Mouse (Mus musculus): ENCODE results near the gene Ddrgk1.
"Not testable (repeated sequence)": the region's sequence is repeated elsewhere in the genome, so short reads cannot be mapped to it uniquely, and the experiment has no call there.

The Ddrgk1 gene

GRCm38 (mm10) chr2:130649028-130649427, 15.4 kb downstream of the Ddrgk1 start:
- DNase-seq, result not testable (repeated sequence)

DNA sequence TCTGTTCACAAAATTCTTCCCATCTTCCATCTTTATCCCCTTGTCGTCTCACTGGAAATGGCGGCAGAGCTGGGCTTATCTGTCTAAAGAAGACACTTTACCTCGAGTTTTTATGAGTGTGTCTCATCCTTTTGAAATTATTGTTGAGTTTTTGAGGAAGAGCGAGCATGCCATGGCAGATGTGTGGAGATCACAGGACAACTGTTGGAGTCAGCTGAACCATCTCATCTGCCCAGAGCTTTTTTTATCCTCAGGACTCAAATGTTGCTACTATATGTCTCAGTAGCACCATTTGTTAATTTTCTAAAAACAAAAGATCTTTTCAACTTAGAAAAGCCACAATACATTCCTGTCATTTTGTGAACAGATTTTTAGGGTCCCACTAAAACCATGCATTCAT, 19.3 kb downstream of the Ddrgk1 start:
- DNase-seq, result no peak

- peak; percentile 94 for DNase-seq
These were observed 21.6 kb downstream of the Ddrgk1 start, which contains the start of gene Lzts3 for GRCm38 (mm10) chr2:130642684-130643369. Gene Lzts3, minus strand, starts transcription at chr2:130642803.

DNA sequence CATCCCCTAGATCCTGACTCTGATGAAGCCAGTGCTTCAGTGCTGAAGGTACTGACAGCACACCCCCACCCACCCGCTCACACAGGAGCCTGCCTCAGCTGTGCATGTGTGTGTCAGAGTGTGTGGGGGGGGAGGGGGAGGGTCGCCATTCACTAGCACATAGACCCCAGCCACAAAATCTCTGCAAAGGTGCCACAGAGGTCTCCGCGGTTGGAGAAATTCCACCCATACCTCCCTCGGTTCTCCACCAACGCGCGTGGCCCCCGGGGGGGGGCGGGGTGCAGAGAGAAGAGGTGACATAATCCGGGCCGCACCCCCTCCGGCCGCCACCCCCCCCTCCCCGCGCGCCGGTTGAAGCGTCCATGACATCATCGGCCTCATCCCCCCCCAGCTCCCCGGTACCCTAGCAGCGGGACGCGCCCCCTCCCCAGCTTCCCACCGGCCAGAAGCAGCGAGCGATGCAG, 22.2 kb downstream of the Ddrgk1 start:
- peak; percentile 56 for DNase-seq

- DNase-seq, result no peak
These were observed 23.0 kb downstream of the Ddrgk1 start for GRCm38 (mm10) chr2:130641351-130642025.

DNA sequence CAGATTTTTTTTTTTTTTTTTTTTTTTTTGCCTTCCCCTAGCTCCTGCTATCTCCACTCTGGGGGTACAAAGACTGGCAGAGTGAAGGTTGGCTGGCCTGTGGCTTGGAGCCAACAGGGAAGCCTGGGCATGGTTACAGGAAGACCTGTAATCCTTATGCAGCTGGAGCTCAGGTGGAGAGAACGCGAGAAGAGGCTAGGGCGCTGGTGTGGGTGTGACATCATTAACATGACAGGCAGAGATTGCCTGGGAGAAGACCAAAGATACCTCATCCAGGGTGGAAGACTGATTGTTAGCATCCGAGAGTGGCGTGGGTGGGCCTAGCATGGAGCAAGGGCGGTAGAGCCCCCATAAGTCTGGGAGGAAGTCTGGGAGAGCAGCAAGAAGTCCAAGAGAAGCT, 25.2 kb downstream of the Ddrgk1 start:
- peak; percentile 59 for DNase-seq

DNA sequence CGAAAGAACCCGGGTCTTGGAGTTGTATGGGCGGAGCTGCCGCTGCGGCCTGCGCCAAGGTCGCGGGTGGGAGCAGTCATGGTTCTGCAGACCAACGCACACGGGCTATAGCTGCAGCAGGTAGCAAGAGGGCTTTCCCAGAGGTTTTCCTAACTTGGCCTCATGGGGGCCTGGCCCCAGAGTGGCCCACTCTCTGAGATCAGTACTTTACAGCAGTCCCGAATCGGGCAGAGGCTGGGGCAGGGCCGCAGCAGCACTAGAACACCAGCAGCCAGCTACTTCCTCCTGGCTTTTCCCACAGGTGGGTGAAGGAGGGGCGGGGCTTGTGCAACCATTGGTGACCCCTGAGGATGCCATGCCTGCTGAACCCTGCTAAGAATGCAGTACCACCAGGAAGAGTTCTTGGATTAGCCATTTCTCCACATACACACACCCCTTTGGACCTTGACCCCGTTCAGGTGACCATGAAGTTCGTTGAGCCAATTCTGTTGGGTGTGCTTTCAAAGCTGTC, 26.3 kb downstream of the Ddrgk1 start:
- no peak for DNase-seq

- peak; percentile 63 for DNase-seq
These were observed 28.6 kb downstream of the Ddrgk1 start for GRCm38 (mm10) chr2:130635847-130636246.

DNA sequence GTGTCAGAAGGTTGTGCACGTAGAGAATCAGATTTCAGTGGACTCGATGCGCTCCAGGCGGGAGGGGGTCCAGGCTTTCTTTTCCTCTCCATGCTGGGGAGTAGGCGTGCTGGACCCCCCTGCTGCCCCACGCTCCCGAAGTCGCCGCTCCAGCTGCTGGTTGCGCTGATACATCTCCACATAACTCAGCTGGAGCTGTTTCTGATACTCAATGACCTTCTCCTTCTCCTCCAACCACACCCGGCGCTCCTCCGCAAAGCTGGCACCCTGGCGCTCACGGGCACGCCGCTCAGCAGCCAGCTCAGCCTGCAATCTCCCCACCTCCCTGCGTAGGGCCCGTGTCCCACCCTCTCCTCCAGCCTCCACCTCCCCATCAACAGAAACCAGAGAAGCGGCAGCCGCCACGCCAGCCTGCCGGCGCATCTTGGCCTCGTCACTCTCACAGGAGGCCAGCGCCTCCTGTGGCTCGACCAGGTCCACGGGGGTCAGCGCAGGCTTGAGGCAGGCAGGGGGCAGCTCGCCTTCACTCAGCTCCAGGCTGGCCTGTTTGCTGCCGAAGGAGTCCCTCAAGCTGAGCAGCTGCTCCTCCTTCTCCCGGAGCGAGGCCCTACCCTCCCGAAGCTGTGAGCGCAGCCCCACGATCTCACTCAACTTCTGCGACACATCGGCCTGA, 29.6 kb downstream of the Ddrgk1 start:
- peak; percentile 65 for DNase-seq

DNA sequence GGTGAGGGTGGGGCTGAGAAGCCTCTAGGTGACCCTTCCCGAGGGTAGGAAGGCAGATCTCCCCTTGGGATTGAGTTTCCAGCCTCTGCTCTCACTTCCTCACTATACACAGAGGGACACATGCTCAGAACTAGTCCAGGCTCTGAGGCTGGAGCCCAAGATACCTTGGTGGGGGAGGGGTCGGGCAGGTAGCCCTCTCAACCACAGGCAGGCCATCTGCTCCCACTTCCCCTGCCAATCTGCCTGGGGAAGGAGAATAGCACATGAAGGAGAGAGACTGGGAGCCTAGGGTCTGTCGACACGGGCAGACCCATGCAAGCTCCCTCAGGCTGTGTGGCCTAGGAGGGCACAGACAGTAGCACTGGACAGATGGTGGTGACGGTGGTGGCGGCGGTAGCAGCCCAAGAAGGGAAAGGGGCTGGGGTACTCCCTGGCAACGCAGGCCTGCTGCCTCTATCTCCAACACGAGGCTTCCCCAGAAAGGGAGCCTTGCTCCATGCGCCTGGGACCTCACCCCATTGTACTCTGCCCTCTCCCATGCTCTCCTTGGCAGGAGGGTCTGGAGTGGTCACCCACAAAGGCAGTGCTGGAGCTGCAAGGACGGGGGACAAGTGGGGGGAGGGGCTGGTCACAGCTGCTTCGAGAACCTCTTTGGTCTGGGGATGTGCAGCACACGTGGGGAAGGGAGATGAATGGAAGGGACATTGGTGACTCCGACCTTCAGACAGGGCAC, 30.3 kb downstream of the Ddrgk1 start:
- no peak for DNase-seq

DNA sequence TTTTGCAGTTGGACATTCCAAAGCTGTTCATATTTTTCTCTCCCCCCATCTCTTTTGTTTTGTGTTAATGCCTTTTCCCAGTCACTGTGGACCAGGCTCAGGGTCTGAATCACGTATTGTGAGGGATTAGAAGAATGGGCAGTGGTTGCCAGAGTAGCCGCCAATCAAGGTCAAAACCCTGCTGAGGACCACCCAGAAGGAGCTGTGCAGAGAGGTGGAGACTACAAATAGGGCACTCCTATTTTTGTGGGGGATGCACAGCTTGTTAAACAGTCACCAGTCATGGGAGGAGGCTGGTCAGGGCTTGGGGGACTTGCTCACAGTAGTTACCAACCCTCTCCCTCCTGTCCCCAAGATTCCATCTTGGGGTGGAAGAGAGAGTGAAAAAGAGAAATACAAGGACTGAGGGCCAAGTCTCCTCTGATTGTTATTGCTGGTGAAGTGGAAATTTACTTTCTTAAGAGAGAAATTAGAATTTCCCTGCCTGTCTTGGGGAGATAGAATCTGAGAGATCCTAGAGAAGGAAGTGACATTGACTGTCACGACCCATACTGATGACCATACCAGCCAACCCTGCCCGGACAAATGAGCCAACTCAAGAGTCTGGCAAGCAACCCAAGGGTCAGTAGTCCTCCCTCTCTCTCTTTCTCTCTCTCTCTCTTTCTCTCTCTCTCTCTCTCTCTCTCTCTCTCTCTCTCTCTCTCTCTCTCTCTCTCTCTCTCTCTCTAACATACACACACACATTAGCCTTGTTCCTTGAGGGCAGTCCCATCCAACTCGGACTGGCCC, 31.4 kb downstream of the Ddrgk1 start:
- no peak for DNase-seq

- peak; percentile 52 for DNase-seq
These were observed 32.0 kb downstream of the Ddrgk1 start for GRCm38 (mm10) chr2:130632416-130632815.

GRCm38 (mm10) chr2:130629839-130630203, 34.6 kb downstream of the Ddrgk1 start, which contains the start of the genes Fastkd5 and Ubox5:
Gene Fastkd5, minus strand, starts transcription at chr2:130630027.
Gene Ubox5, minus strand, starts transcription at chr2:130630038.
- peak; percentile 91 for DNase-seq

- no peak for DNase-seq
These were observed 35.2 kb downstream of the Ddrgk1 start for GRCm38 (mm10) chr2:130629080-130629838.

DNA sequence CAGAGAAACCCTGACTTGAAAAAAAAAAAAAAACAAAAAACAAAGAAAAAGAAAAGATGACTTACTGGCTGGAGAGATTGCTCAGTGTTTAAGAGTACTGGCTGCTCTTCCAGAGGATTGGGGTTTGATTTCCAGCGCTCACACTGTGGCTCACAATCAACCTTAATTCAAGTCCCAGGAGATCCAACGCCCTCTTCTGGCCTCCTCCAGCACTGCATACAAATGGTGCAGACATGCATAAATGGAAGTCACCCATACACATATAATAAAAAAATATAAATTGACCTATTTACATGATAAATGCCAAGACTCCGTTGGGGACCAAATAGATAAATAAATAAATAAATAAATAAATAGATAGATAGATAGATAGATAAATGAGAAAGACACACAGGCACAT, 36.0 kb downstream of the Ddrgk1 start:
- DNase-seq, result no peak

DNA sequence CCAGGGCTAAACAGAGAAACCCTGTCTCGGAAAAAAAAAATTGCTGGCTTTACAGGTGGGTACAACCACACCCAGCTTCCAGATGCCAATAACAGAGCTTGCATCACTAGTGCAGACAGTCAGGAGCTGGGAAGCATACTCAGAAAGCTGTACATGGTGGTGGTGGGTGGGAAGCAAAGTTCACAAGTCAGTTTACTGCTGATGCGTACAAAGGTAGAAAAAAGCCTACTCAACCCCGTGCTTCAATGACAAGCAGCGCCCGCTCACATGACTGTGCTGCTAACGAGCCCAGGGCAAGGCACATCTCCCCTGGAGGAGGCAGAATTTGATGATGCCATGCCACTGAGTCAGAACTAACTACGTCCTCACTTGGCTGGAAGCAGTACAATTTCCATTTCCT, 45.5 kb downstream of the Ddrgk1 start:
- no peak for DNase-seq

DNA sequence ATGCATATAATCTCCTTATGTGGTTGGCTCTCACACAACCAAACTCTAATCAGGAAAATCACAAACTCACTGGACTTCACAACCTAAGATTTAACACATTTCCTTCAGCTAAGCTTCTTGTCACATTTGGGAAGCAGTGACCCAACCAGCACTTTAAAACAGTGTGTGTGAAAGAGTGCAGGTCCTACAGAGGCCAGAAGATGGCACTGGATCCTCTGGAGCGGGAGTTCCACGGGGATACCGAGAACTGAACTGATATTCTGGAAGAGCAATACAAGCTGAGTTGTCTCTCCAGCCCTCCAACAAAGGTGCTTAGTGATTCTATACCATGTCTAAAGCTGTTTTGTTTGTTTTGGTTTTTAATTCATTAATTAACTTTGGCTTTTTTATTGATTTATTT, 51.4 kb downstream of the Ddrgk1 start:
- no peak for DNase-seq
